Mouse (Mus musculus) spleen, postnatal 14 days (tissue): ENCODE data around the gene Auts2.

Experiments
- DNase-seq, 2 experiments: peaks; one replicate each; pipeline ENCODE4 v3.0.0; 2021 to 2022; ENCODE audit warnings: low spot score in 2 of 2

The Auts2 gene

DNA sequence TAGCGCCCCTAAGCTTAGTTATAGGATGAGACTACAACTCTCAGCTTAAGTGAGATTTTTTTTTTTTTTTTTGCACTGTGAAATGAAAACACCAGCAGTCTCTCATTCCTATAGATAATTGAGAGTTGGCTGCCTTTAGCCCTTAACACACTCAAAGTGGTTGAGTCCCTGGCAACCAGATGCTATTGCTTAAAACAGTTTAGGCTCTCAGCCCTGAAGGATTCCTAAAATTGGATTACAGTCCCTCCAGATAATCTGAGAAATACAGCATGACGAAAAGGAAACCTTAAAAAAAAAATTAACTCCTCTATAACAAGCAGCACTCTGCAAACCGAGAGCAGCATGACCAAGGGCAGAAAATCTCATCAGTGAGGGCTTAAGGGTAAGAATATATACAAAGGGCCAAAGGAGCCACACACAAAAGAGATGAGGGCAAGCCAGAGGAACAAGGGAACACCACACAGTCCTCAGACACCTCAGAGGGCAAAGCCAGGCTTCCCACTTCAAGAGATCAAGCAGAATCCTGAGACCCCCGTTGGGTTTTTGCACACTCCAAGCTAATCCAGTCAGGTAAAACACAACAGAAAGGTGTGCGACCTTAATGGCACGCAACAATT, 274.7 kb downstream of the Auts2 start:
- no peak for DNase-seq

DNA sequence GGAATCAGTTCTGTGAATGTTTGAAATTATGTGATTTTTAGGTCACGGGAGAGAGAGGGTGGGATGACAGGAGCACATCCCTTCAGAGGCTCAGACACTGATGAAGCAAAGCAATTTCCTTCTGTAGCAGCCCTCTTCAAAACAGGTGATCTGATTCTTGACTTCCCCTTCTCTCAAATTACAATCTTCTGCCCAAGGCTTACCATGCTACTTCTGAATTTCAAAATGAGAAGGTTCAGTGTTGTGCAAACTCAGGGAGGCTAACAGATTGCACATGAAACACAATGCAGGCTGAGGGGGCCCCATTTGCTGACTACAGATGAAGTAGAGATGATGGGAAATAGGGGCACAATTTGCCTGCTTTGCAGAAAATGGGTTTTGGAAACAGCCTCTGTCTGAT, 278.1 kb downstream of the Auts2 start:
- no peak for DNase-seq

DNA sequence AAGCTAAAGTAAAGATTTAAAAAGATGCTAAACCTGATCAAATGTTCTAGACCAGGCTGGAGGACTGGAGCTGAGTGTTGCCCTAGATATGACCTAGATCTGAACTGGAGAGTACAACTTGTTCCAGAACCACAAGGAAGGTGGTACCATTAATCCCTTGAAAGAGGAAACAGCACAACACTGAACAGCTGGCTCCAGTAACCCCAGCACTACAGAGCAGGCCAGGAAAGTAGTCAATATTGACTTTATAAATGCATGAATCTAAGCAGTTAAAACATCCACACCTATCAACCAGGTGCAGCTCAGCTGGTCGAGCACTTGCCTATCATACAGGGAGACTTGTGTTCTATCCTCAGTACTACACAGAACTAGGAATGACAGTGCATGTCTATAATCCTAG, 281.4 kb downstream of the Auts2 start:
- DNase-seq, result no peak

DNA sequence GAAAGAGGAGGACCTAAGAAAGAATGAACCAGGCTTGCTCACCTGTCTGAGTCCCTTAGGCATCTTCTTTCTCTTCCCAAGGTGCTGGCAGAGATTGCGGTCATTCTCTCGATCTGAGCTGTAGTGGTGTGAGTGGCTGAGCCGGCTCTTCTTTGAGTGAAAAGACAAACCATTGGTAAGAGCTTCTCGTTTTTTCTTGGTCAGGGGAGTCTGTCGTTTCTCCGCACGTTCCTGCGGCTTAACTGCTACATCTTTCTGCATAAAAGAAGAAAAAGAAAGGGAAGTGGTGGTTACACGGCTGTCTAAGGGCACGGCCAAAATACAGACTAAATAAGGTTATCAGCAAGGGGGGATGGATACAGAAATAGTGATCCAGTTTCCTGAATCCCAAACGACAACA, 284.3 kb downstream of the Auts2 start:
- no peak for DNase-seq

DNA sequence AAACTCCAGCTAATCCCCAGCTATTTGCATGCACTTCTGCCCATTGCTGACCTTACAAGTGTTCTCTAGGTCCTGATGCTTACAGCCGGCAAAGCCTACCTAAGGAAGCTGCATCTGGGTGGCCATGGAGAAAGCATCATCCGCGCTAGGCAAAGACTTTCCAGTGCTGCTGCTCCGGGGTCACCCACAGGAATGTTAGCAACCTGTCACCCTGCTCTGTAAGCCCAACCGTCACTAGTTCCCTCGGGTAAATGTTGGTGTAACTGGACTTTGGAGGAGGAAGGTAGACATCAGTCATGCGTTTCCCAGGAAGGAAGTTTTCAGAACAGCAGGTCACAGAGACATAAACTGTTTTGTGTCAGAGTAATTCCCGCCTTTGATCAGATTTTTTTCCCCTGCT, 287.6 kb downstream of the Auts2 start:
- DNase-seq, result no peak

DNA sequence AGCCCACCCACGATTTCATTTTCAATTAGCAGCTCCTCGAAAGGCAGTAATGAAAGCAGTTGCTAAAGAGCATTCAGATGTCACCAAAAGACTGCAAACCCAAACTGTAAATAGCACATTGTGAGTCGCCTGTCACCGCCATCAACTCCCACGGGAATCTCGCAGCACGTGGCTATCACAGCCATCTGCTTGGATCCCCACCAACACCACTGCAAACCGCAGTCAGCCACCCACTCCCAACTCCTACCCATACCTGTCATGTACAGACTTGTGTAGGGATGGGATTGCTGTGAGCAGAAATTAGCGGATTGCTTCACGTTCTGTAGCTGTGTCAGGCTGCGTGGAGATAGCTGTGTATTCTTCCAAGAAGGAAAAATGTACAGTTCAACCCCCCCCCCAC, 293.6 kb downstream of the Auts2 start:
- DNase-seq, result no peak

DNA sequence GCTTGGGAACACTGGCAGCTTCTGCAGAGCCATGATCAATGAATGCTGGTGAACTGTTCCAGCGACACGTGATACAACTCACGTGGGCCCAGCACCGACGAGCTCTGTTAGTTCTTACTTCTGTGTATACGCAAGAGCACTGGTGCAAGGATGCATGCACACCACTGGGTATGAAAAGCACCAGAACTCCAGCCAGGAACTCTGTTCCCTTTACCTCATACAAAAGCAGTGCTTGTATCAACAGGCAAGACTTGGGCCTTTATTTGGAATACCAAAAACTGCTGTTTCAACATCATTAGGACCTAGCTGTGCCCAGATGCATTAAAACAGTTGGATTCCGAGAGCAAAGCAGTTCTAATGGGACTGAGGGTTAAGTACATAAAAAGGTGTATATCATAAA, 295.1 kb downstream of the Auts2 start:
- no peak for DNase-seq

DNA sequence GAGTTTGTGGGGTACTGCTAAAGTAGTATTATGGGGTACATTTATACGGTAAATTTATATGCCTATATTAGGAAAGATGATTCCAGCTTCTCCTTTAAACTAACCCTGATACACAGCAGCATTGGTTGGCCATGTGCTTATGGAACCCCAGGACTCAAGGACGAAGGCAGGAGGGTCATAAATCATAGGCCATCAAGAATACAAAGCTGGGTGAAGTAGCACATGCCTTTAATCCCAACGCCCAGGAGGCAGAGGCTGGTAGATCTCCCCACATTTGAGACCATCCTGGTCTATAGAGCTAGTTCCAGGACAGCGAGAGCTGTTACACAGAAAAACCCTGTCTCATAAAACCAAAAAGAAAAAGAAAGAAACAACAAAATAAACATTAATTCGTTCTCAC, 307.7 kb downstream of the Auts2 start:
- DNase-seq, result no peak

DNA sequence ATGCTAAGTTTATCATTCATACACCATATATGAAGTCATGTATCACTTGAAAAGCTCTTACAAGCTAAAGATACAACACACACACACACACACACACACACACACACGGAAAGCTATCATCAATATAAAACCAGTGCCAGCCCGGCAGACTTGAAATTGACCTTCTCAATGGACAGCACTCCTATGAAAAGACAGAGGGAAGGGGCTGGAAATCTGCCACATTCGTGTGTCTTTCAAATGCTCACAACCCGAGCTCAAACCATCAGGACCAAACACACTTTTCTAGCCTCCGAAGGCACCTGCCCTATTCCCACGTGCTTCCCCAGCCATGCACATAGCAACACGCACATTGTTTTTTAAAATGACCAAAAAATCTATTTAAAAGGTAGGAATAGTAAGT, 308.7 kb downstream of the Auts2 start:
- DNase-seq, result no peak

DNA sequence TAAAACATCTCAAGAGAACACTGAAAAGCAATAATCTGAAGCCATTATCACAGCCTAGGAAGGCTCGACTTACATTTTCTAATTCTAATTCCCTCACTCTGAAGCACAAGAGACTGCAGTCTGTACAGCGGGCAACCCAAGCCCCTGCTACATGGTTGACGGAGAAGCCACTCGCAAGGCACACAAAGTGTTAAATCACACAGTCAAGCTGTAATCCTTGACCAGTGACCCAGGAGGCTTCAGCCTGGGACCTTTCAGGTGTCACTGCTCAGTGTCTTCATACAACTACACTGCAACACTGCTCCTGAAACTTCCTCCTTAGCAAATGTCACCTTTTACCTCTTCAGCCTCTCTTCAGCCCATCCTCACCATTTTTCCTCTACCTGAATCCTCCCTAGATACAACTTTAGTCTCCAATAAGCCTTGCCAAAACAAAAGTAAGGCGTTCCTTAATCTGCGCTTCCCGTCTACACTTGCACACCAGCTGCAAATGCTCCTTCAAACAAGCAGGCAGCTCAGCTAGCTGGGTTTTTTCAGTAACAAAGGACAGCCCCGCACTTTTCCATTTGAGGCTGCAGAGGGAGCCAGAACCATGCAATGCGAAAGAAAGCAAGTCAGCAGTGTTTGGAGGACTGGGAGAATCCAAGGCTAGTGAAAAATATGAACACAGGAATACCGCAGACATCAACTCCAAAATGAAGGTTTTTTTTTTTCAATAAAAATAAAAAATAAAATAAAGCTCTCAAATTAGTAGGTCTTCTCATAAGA, 311.7 kb downstream of the Auts2 start:
- DNase-seq, result no peak

DNA sequence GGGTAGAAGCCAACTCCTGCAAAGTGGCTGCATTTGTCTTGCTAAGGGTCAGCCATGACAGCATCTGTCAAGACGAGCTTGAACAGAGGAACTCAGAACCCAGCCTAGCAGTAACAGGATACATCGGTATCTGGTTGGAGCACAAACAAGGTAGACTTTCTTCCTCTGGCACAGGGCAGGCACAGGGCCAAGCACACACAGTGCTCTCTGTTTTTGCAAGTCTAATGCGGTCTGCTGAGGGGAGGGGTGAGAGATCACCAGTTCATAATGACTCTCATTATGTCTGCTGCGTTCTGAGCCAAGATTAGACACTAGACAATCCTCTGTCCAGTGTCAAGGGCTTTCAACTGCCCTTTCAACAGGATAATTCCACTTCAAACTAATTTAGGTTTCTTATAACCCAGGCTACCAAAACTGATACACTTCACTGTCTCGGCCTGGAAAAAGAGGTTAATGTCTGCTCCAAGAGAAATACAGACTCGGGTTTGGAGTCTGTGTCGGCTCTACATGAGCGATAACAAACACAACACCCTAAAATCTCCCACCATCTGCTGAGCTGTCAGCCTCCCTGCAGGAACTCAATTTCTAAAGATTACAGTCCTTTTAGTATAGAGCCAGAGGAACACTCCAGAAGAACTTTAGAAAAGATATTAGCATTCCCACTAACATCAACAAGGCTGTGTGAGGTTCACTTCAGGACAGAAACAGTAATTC, 313.3 kb downstream of the Auts2 start:
- no peak for DNase-seq

DNA sequence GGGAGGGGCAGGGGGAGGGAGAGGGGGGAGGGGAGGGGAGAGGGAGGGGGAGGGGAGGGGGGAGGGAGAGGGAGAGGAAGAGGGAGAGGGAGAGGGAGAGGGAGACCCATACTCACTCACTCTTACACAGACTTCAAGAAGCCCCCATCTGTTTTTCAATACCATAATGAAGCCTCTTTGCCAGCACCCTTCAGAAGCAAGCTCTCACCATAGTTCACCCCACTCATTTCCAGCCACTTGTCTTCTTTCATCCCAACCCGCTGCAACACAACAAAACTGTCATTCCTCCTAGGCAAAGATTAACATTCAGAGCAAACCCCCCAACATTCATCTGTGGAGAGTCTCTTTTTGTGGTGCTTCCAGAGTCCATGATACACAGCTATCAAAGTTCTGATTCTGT, 314.1 kb downstream of the Auts2 start:
- no peak for DNase-seq

DNA sequence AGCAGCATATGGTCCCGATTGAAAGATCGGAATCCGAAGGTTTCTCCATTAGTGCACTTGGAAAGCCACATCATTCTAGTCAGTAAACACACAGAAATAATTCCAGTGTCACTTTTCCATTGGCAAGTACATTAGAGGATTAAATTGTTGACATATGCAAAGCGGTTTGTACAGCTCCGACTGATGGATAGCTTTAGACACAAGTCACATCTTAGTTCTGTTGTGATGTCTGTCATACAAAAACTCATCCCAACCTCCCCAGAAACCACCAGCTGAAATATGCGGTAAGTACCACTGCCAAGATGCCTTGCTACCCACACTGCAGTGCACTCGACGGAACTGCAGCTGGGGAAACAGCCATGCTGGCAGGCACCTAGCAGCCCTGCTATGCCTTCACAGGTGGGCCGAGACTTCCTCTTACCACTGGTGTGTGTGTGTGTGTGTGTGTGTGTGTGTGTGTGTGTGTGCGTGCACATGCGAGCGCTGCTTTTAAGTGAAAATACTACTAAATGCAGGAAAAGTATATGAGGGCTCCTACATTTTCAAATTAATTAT, 322.7 kb downstream of the Auts2 start:
- no peak for DNase-seq

DNA sequence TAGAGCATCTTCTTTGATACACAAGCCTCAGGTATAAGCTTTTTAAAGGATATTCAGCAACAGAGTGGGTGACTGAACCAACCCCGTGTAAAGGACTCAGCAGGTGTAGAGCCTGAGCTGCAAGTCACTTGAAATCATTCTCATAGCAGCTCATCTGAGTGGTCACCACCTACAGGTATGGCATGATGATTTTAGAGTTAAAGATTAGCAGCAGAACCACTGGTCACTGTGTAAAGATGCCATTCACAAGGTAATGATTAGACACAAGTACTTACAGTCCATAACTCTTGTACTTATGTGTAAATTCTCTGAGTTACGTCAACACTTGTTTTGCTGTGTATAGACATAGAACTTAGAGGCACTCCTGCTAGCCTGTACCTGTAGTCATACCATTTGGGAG, 327.0 kb downstream of the Auts2 start:
- no peak for DNase-seq

DNA sequence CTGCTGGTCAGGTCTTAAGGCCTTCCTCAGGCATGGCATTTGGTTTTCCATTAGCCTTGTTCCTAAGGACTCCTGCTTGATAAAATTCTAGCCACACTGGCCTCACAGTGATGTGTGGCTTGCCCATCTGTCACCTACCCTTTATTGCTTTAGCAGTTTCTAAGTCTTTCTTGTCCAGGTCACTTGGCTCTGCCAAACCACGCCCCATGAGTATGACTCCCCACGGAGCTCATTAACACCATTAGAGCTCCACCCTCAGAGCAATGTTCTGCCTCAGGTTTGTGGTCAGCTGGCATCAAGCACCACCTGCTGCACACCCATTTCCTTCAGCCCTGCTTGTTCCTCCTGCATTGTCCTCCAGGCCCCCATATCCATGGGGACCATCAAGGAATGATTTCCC, 330.7 kb downstream of the Auts2 start:
- no peak for DNase-seq

DNA sequence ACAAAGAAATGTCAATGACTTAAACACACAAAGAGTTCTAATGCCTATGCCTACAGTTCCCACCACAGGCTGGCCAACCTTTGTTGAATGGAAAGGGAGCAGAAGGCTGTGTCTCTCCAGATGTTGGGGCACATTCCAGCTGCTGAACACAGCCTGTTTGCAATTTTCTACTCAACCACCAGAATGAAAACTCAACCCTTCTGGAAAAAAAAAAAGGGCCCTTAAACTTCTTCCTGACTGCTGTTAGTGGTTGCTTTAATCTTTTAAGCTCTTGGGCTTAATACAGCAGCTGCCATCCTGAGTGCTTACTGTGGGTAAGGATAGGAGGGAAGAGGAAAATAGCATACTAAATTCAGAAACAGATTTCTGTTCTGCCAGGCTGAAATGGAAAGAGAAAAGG, 333.4 kb downstream of the Auts2 start:
- no peak for DNase-seq

DNA sequence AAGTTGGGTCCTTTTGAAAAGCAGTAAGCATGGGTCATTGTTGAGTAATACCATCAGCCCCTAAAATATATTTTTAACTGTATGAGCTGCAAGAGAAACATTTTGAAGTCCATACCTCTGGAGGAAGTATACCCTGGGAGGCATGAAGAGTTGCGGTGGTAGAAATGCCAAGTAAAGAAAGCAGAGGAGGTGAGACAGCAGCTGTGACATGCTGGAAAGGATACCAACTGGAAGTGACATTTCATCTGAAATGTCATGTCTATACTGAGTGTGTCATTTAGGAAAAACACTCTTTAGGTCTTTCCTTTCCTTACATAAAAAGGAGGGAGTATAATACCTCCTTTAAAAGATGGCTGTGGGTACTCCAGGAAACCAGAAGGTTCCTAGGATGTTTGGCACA, 336.9 kb downstream of the Auts2 start:
- DNase-seq, result no peak

DNA sequence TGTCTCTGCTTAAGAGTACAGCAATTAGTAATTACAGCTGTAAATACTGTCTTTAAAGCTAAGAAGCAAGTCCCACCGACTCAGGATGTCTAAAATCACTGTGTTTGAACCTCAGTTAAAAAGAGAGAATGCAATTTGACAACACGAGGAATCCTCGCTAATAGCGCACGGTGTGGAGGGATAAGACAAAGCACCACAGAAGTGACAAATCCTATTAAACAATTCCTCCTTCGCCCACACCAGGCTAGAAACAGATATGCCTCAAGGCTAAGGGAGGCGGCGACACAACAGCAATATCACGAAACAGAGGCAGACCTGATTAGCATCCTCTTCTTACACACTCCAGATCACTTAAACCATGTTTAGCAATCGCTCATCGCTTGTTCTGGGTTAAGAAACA, 339.3 kb downstream of the Auts2 start:
- DNase-seq, result no peak

DNA sequence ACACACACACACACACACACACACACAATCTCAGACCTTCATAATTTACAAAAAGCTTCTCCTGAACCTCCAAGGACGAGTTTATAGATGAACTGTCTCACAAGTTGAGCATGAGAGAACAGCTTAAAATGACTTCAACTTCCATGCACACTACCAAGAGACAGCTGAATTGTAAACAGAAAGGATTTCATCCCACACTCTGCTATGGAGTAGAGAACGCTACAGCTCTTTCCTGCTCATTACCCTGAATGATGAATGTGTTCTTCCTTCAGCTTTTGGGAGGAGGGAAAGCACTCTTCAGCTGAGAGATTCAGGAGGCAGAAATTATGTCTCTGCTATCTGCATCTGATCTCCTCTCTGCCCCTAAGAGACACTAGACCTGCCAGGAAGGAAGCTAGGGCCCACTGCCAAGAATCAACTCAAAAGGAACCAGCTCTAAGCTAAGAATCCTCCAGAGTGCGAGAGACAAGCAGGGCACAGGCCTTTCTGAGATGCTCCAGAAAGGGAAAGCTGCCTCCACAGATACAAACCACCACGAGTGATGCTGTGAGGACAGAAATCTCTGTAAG, 342.0 kb downstream of the Auts2 start:
- no peak for DNase-seq

DNA sequence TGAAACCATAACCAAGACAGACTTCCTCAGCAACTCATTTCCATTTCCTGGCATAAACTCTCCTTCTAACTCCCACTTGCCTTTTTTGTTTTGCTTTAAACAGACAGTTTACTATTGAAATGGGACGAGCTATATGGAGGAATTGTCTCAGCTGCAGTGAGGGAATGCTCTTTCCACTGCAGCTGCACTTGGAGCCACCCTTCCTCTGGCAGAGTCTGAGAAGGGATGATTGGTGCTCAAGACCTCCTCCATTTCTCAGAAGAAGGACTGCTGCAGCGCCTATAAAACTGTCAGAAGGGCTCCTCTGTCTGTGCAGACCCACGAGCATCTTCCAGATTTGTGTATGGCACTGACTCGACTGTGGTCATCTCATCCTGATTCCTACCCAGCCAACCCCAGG, 342.5 kb downstream of the Auts2 start:
- no peak for DNase-seq

DNA sequence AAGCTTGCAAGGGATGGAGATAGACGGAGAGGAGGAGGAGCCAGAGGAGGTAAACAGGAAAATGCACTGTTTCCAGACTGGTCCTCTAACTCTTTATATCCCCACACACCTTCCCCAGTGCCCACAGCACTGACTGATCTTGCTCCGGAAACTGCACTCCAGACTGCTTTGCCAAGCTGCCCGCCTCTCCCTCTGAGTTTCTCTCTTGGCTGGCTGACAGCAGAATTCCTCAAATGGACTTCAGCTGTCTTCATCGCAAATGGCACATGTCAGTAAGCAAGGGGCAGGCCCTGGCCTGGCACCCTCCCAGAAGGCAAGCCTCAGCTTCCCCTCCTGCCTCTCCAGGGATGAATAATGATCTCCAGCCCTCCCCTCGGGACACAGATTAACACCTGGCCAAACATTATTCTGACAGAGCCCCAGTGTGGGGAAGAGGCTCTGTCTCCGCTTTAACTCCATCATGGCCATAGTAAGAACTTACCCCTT, 348.1 kb downstream of the Auts2 start:
- DNase-seq, result no peak

DNA sequence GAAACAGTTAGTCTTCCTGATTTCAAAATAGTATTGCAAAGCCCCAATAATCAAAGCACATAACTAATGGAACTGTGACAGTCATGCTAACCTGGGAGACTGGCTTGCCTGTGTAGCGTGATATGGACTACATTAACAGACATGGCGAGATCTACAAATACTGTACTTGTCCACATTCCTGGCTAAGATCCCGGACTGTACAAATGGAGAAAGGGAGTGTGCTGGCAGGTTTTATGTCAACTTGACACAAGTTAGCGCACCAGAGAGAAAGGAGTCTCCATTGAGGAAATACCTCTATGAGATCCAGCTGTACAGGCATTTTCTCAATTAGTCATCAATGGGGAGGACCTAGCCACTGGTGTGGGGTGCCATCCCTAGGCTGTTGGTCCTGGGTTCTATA, 353.0 kb downstream of the Auts2 start:
- no peak for DNase-seq
